Mouse (Mus musculus): ENCODE measurements around the gene Gabarapl2.

Gene Gabarapl2

DNA sequence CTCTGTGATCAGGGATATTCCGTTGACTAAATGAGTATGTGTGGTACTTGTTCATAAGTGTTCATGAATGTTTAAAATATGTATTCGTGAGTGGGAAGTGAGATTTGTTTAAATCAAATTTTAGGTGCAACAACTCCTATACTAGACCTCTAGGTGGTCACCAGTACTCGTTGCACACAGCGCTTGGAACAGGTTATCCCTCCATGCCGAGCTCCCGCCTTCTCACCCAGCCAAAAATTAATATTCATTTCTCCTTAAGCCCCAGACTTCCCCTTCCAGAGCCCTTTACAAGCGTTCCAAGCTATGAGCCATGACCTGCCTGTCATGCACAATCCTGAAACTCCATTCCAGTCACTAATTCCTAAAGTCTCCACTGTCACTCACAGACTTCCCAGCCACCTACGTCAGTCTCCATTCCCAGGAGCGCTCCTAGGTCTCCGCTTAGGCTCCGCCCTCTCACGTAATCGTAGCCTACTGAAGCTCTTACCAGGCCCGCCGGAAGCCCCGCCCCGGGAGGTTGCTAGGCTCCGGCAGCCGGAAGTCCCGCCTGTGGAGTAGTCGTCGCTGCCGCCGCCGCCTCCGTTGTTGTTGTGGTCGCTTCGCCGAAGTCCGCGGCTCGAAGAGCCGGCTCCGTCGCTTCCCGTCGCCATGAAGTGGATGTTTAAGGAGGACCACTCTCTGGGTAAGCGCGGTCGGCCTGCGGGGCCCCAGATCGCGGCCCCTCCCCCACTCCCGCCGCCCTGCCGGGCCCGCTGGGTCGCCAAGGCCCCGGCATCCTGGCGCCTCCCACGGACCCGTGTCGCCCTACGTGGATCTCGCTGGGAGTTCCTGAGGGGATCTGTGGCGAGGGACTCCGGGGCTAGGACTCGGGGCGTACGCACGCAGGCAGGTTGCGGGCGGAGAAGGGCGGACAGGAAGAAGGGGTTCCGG, at the start of gene Gabarapl2:
Gene Gabarapl2, plus strand, starts transcription at position 533 of the 930 bp plus-strand sequence.
- in situ Hi-C loops (cut with MseI, MboI), result no loop called here

DNA sequence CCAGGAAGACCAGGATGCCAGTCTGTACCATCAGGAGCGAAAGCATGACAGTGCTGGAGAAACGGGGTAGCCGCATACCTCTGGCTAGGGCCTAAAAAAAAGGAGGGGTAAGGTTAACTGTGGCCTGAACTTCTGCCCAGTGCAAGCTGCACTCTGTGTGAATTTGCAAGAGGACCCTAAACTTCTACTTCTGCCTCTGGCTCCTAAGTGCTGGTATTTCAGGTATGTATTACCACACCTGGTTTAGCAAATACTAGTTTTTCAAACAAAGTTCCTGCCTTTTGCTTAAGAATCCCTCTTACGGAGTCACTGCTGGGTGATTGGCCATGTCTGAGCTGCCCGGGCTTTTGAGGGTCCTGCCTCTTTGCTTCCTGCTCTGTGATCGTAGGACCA, 49.6 kb upstream of the Gabarapl2 start:
- in situ Hi-C loops (cut with MseI, MboI), result no loop called here

DNA sequence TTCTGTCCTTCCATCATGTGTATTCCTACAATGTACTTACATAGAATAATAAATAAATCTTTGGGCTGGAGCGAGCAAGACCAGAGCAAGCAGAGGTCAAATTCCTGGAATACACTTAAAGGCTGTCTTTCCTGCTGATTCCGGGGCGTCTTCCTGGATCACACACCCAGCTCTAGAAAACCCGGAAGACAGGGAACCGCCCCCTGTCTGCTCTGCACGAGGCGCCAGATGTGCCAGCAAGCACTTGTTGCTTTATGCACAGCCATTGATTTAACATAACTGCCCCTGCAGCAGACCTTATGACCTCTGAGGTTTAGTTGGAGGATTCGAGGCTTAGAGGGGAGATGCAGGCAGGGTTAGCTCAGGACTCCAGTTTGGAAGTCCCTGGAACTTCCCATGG, 48.5 kb upstream of the Gabarapl2 start:
- in situ Hi-C loops (cut with MseI, MboI), result no loop called here

DNA sequence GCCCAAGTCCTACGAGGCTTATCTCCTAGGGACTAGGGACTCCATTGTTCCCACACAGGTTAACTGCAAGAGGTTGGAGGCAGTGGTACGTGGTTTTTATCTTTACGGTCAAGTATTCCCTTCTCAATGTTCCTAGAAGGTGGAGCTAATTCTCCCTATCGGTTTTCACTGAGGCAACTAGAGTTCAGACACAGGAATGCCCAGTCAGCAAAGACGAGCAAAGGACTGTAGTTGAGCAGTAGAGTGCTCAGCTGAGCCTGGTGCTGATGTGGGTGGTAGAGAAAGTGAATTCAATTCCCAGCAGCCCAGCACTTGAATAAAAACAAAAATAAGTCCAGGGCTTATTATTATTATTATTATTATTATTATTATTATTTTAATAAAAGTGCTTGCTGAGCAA, 47.9 kb upstream of the Gabarapl2 start:
- in situ Hi-C loops (cut with MseI, MboI), result no loop called here

DNA sequence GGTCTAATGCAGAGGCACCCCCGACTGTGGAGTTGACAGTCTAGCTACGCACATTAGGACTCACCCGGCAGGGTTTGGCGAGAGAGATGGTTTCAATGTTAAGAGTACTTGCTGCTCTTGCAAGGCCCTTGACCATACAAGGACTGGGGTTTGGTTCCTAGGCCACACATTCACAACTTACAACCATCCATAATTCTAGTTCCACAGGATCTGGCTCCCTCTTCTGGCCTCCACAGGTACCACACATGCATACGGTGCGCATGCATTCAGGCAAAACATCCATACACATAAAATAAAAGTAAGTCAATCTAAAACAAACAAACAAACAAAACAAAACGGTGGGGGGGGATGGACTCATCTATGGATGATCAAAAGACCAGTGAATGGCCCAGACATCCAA, 45.5 kb upstream of the Gabarapl2 start:
- in situ Hi-C loops (cut with MseI, MboI), result no loop called here

DNA sequence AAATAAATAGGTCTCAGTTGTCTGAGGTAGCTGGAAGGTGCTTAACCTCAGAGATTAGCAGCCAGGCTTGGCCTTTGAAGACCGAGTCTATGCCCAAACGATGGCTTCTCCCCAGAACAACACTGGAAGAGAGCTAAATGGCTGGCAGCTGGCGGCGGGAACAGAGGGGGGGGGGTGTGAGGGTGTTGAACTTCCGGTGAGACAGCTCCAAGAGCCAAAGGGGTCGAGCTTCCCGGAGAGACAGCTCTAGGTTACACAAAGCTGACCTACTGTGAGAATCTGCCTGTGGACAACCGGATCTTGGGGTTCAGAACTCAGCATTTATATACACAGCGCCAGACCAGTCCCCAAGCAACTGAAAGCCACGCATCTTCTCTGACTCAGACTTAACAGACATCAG, 41.9 kb upstream of the Gabarapl2 start:
- in situ Hi-C loops (cut with MseI, MboI), result no loop called here

DNA sequence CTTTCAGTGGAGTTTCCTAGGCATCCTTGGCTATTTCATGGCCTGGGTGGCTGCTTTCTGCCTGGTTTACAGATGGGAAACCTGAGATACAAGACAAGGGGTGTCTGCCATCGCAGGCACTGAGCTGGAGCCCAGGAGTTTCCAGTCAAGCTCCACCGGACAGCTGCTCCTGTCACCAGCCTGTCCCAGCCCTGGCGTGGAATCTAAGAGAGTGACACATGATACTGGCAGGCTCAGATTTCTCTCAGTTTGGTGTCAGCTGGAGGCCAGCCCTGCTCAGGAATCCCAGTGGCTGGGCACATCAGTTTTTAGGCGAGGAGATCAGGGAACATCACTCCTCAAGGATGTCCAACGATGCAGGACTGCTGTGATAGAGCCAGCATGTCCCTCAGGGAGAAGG, 38.4 kb upstream of the Gabarapl2 start:
- in situ Hi-C loops (cut with MseI, MboI), result no loop called here

DNA sequence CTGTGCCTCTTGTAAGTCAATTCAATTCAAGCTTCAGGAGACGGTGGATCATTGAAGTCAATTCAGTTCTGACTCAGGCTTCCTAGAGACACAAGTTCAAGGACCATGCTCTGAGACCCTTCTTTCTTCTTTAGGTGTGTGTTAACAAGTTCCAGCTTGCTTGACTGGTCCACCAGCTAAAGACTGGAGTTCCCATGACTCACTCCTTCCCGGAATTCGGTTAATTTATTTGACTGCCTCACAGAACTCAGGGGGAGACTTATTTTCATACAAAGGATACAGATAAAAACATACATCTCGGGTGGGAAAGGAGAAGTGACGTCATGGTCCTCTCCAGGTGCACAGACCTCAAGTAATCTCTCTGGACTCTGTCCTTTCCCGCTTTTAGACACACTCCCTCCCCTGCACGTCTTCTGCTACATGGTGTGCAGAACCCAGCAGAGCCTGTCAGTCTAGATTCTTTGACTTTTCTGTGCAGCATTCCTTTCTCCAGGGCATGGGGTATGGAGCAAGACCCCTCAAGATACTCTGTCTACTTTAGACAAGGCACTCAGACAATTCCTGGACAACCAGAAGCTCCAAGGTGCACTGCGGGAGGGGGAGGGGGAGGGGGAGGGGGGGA, 34.9 kb upstream of the Gabarapl2 start:
- in situ Hi-C loops (cut with MseI, MboI), result no loop called here

DNA sequence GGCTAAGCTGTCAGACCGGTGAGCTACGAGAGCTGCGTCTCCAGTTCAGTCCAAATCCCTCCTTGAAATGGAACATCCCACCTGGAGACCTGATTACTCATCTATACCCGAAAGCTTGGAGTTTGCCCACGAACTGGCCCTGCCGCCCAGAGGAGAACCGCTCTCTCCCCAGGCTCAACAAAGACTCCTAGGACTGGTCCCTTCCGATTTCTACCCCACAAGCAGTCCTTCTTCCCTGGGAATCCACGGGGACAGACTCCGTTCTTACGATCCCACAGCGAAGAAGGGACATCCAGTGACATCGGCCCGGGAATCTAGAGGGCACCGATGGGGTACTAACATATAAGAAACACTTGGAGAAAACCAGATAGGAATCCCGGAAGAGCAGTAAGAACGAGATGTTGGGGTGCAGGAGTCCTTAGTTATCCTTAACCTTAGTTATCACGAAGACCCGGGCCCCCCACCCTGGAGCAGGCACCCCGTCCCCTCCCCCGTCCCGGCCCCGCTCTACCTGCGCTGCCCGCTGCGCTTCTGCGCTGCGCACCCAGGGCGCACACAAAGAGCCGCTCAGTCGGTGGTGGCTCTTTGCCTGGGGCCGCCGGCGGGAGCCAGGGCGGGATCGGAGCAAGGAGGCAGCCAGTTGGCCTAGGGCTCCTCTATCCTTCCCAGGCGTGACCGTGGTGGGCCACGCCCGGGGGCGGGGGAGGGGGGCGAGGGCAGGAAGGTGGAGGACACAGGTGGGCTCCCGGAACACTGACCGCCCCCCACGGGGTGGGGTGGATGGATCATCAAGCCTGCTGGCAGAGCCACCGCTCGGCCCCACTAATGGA, 30.7 kb upstream of the Gabarapl2 start, which contains the start of gene Chst5:
Gene Chst5, minus strand, starts transcription at position 827 of the 830 bp plus-strand sequence.
- in situ Hi-C loops (cut with MseI, MboI), result no loop called here

DNA sequence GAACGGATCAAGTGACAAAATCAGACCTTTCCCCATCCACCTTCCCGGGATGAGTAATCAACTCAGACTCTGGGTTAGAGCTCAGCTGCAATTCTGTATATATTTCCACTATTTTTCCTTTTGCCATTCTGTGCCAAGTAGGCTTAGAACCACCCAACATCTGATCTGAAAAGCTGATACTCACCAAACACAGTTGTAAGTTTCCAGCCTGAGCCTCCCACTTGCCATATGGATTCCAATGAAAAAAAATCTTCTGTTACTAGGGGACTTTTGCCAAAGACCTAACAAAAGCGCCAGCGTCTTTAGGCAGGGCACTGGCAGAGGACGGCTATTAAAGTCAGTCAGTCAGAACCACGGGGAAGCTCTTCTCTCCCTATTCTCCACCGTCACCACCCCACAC, 28.9 kb upstream of the Gabarapl2 start:
- in situ Hi-C loops (cut with MseI, MboI), result no loop called here

DNA sequence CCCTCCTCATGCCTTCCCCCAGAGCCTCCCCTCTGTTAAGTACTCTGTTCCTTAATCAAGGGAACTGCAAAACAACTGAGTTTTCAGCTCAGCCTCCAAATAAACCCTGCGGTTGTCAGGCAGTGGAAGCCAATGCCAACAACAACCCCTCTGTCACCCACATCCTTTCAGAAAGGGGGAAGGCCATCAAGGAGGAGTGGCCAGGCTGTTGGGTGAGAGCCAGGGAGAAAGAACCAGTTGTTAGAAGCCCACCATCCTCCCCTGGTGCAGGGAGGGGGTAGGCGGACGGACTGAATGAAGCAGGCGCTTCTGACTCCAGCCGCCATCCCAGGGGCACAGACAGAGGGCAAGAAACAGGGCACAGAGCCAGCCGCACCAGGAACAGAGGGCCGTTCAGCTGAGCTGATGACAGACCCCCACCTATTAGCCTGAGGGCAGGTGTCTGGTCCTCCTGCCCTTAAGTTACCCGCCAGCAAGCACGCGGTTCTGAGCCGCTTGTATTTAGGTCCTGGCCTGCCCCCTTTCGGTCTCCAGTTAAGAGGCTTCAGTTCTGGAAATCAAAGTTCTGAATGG, 27.6 kb upstream of the Gabarapl2 start:
- in situ Hi-C loops (cut with MseI, MboI), result no loop called here

DNA sequence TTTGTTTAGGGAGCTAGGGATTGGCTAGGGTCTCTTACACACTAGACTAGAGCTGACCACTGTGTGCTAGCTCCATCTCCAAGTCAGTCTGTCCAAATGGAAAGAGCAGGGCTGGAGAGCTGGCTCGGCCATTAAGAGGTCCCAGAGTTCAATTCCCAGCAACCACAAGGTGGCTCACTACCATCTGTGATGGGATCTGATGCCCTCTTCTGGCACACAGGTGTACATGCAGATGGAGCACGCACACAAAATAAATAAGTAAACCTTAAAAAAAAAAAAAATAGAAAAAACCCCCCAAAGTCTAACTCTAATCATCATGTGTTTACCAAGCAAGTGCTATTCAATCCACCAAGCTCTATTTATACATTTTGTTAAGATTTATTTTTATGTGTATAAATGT, 20.8 kb upstream of the Gabarapl2 start:
- in situ Hi-C loops (cut with MseI, MboI), result no loop called here

DNA sequence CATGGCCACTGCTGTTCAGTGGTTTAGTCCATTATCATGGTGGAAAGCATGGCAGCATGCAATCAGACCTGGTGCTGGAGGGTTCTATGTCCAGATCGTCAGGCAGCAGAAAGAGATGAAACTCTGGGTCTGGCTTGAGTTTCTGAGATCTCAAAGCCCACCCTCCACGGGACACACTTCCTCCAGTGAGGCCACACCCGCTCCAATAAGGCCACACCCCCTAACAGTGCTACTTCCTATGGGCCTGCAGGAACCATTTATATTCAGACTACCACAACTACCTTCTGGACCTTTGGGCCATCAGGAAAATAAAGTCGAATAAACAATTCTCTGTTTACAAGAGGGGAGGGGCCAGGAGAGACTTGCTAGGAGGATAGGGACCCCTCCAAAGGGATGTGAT, 19.5 kb upstream of the Gabarapl2 start:
- in situ Hi-C loops (cut with MseI, MboI), result no loop called here

DNA sequence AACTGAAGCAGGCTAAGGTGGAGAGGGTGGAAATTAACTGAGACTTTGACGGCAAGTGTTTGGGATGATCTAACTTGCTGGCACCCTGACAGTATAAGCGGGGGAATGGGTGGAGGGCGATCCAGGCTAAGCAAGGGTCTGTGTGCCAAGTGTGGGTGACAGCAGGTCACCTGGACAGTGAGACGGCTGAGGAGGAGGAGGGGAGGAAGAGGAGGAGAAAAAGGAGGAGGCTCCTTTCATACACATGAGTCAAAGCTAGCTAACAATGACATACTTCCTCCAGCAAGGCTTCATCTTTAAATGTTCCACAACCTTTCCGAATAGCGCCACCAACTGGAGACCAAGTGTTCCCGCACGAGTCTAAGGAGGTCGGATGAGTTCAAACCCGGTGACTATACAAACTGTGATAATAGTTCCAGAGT, 17.1 kb upstream of the Gabarapl2 start:
- in situ Hi-C loops (cut with MseI, MboI), result no loop called here

DNA sequence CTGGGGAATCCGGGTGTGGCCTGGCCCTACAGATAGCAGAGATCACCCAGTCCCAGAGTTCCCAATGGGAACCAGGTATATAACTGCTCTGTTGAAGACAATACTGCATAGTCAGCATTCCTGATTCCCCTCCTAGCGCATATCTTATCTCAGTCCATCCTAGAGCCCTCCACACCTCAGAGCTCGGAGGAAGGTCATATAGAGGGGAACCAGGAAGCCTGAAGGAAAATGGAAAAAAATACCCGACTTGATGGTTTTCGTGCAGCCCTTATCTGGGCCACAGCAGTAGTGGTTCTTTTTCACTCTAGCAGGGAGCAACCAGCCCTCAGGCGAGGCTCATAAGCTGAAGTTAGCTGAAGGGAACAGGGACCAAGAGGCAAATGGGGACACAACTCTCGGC, 15.5 kb upstream of the Gabarapl2 start:
- in situ Hi-C loops (cut with MseI, MboI), result no loop called here

DNA sequence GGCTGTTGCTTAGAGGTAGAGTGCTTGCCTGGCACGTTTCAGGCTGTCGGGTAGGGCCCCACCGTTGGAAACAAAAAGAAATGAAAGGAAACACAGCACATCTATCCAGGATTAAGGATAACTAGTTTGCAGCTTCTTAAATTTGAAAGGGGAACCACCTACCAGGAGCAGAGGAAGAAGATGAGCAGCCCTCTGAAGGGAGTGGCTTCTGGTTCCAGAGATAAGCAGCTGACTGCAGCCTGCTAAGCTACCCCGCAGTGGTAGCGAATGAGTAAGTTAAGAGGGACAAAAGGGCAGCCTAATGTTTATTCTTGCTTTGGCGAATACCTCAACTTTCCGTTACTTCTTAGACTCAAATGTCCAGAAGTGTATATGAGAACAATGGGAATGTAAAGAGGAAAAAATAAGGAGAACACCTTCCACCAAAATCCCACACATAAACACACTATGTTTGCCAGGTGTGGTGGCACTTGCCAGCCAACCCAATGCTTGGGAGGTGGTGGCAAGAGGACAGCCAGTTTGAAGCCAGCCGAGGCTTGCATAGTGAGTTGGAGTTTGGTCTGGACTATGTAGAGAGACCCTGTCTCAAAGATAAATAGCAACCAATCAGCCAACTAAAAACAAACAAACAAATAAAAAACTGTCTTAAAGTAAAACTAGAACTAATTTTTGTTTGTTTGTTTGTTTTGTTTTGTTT, 10.7 kb upstream of the Gabarapl2 start:
- in situ Hi-C loops (cut with MseI, MboI), result no loop called here

DNA sequence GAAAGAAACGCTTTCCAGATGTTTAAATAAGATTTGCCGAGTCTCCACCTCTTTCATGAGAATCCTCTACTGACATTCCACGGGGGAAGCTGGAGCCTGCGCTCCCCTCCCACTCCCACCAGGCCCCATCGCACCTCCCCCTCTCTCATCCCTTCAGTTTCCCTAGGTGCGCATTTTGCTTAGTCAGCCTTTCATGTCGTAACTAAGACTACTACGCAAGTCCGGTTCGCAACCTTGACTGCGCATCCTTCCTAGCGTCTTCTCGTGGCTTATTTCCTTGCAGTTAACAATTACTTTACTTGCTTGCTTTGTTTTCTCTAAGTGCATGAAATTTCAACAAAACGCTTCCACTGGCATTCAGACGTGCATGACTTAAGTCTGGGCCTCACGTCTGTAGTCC, 8.8 kb upstream of the Gabarapl2 start:
- in situ Hi-C loops (cut with MseI, MboI), result no loop called here

DNA sequence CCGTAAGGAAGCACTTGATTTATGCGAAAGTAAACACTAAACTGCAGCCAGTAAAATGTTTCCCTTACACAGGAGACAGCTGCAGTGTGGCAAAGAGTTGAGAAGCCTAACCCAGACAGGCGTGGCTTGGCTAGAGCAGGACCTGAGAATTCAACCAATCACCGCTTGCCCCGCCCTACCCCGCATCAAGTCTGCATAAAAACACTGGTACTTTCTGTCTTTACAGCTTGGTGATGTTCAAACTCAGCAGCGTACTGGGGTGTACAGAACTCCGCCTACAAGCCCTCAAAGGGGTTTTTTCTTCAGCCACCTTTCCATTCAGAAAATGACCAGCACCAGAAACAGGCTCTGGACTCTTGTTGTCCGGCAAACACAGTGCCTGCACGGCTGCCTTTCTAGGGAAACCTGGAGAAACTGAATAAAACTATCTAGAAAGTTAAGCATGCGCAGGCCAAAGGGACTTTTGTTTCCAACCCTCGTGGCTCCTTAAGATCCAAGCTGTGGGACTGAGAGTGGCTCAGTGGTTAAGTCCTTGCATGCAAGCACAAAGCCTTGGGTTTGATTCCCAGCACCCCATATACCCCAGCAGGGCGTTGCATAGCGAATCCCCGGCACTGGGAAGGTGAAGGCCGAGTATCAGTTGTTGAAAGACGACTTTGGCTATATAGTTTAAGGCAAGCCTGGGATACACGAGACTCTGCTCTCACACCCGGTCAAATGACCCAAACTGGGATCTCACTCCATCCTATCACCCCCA, 7.7 kb upstream of the Gabarapl2 start:
- in situ Hi-C loops (cut with MseI, MboI), result no loop called here

DNA sequence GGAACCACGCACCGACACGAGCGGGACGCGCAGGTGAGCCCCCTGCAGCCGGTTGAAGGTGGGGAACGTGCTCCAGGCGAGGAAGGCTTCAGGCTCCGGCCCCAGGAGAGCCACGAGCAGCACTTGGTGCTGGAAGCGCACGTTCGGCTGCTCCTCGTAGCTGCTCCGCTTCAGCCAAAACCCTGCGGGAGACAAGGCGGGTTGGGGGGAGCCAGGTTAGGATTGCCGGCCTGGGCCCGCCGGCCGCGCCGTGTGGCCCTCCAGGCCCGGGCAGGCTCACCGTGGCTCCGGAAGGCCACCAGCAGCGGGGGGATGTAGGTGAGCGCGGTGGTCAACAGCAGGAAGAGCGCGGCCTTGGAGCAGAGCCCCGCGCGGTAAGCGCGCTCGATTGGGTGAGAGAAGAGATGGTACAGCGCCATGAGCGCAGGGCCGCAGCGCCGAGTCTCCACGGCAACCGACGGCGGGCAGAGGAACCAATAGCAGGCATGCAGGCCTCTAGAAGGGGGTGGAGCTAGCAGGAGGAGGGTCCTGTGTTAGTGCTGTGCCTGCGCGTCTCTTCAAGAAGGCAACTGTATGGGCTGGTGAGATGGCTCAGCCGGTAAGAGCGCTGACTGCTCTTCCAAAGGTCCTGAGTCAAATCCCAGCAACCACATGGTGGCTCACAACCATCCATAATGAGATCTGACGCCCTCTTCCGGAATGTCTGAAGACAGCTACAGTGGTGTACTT, 7.0 kb upstream of the Gabarapl2 start, which contains the start of gene Tmem231:
Gene Tmem231, minus strand, starts transcription at position 534 of the 729 bp plus-strand sequence.
- in situ Hi-C loops (cut with MseI, MboI), result no loop called here

DNA sequence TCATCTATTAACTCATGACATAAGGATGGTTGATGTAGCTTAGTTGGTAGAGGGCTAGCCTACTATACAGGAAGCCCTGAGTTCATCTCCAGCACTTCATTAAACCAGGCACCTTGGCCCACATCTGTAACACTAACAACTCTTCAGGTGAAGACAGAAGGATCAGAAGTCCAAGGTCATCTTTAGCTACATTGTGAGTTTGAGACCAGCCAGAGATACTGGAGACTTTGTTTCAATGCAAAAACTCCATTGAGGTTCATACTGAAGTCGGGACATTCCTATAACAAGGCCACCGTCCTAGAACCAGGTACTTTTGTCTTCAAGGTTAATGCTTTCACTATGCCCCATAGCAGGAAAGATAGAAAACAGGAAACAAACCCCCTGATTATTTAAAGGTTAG, 6.3 kb upstream of the Gabarapl2 start:
- in situ Hi-C loops (cut with MseI, MboI), result no loop called here

All from mouse trophoblast stem cell (cell line).